Mouse (Mus musculus) neural tube, embryonic 11.5 days (tissue): ENCODE data around the gene Mrps6. TPM values are rescaled to one million over a fixed set of nuclear protein-coding genes. Genes with fewer than 3 reads are reported as not detected.
A peak's percentile ranks its signal among the peaks of the same experiment; 100 is the strongest.

Experiments
- ATAC-seq: fragments of 200-750 bp; cut with Nextera tagmentation; 2 replicates; pipeline ENCODE4 v1.8.0; 2017; ENCODE audit warnings: moderate number of reproducible peaks, mild to moderate bottlenecking, moderate TSS enrichment, moderate library complexity; ENCODE audit not compliant: insufficient read depth, low FRiP score, low TSS enrichment
- DNase-seq: peaks from one replicate; pipeline ENCODE4 v3.0.0-alpha.2; 2015; ENCODE audit warnings: low spot score
- H3K27ac ChIP-seq: fragments of 300-500 bp; sonication (generic); 2 replicates; pipeline ENCODE4 v1.5.1; 2014; ENCODE audit warnings: low read depth, mild to moderate bottlenecking, low read length
- H3K27me3 ChIP-seq: fragments of 300-500 bp; sonication (generic); 2 replicates; pipeline ENCODE4 v1.6.1; 2014; ENCODE audit warnings: mild to moderate bottlenecking, low read length, mixed read lengths; ENCODE audit not compliant: control insufficient read depth, insufficient read depth
- H3K36me3 ChIP-seq: fragments of 300-500 bp; sonication (generic); 2 replicates; pipeline ENCODE4 v1.6.1; 2014; ENCODE audit warnings: mild to moderate bottlenecking, low read length, moderate library complexity, mixed read lengths; ENCODE audit not compliant: control insufficient read depth, insufficient read depth
- H3K4me1 ChIP-seq: fragments of 300-500 bp; sonication (generic); 2 replicates; pipeline ENCODE4 v1.6.1; 2014; ENCODE audit warnings: low read length, mixed read lengths; ENCODE audit not compliant: control insufficient read depth, insufficient read depth
- H3K4me2 ChIP-seq: fragments of 300-500 bp; sonication (generic); 2 replicates; pipeline ENCODE4 v1.6.1; 2014; ENCODE audit warnings: low read depth, mild to moderate bottlenecking, moderate library complexity
- H3K4me3 ChIP-seq: fragments of 300-500 bp; sonication (generic); 2 replicates; pipeline ENCODE4 v1.5.1; 2014; ENCODE audit warnings: low read depth, low read length
- H3K9ac ChIP-seq: fragments of 300-500 bp; sonication (generic); 2 replicates; pipeline ENCODE4 v1.6.1; 2014; ENCODE audit warnings: mild to moderate bottlenecking, low read length
- H3K9me3 ChIP-seq: fragments of 300-500 bp; sonication (generic); 2 replicates; pipeline ENCODE4 v1.6.1; 2016; ENCODE audit warnings: low read length; ENCODE audit not compliant: control insufficient read depth
- WGBS: fragments of 180-500 bp; shearing (Covaris S2); extraction: QIAGEN DNeasy Blood & Tissue Kit; methylation state at CpG from one replicate; pipeline ENCODE4 v1.1.7; 2014; 5-methylcytosine and 5-hydroxymethylcytosine counted together
- polyA plus RNA-seq: library from polyadenylated mRNA; unstranded; fragments of >200 nt; fragmentation: Nextera tagmentation; extraction: Ambion mirVana; gene quantifications from 2 replicates; pipeline ENCODE4 v1.2.1, GENCODE M21; 2014

Gene Mrps6
- polyA plus RNA-seq, 1 experiment from 2014 or later = 127 TPM

DNA sequence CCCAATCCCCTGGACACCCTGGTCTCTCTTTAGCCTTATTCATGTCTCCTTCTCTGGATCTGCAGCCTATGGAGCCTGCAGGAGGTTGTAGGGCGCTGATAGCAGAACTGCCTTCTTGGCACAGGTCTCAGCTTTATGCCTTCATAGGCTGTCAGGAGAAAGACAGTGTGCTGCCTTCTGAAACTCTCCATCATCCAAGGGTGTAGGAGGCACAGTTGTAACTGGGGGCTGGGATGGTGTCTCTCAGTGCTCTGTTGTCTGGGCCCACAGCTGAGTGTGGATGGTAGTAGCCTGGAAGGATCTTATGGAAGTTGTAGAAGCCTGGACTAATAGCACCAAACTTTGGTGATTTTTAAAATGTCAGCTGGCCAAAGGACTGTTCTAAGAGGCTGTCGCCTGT is 46.9 kb downstream of the Mrps6 start:
- Histone ChIP-seq H3K4me2 (no peak overlapping the region), H3K4me1 (no peaks in the 10 kb centered on the region; the same call in 1 of the 2 replicates), H3K27ac (no peak overlapping the region), H3K36me3 (no peaks in the 10 kb centered on the region), H3K9me3 (no peaks in the 10 kb centered on the region), H3K27me3 (no peaks in the 10 kb centered on the region), H3K9ac (no peak overlapping the region), H3K4me3 (no peak overlapping the region)
- DNase-seq (no peak), ATAC-seq (no peak)
- WGBS = 94% methylated on average over 2 of the region's 2 CpGs

DNA sequence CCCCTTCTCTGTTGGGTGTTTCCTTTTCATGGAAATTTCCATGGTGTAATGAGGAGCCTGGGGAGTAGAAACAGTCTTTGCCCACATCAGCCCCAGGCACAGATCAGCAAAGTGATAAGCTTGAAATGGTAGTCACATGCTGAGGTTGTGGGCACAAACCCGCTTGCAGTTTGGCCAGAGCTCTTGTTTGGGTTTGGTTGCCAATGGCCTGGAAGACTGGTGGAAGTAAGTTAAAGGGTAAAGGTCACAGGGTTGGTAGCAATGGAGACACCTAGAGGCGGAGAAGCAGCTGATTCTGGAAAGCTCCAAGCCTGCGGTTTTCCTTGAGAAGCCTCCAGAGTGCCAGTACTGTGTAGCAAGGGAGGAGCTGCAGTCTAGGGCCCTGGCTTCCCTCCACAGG is 47.6 kb downstream of the Mrps6 start:
- no peaks in the 10 kb centered on the region; the same call in 1 of the 2 replicates for H3K4me1 ChIP-seq
- H3K9ac ChIP-seq = no peak overlapping the region
- H3K27ac ChIP-seq = no peak overlapping the region
- no peak overlapping the region for H3K4me3 ChIP-seq
- H3K9me3 ChIP-seq = no peaks in the 10 kb centered on the region
- H3K27me3 ChIP-seq = no peaks in the 10 kb centered on the region
- no peak for DNase-seq
- no peak overlapping the region for H3K4me2 ChIP-seq
- no peak for ATAC-seq
- WGBS = 76% methylated on average over 3 of the region's 3 CpGs
- no peaks in the 10 kb centered on the region for H3K36me3 ChIP-seq

DNA sequence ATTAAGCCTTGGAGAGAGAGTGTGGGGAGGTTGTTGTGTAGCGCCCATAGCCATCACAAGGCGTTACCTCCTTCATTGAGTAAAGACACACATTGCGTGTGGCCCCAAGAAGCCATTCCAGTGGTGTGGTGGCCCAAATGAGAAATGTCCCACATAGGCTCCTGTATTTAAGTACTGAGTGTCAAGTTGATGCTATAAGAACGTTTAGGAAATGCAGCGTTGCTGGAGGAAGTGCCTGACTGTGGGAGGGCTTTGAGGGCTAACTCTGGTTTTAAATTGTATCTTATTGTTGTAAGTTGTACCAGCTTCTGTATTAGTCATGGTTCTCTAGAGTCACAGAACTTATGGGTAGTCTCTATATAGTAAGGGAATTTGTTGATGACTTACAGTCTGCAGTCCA is 49.3 kb downstream of the Mrps6 start:
- no peaks in the 10 kb centered on the region for H3K36me3 ChIP-seq
- H3K4me1 ChIP-seq = no peaks in the 10 kb centered on the region; the same call in 1 of the 2 replicates
- WGBS = 91% methylated on average over 5 of the region's 5 CpGs
- H3K4me3 ChIP-seq = no peak overlapping the region
- no peak overlapping the region for H3K4me2 ChIP-seq
- H3K27ac ChIP-seq = no peak overlapping the region
- no peaks in the 10 kb centered on the region for H3K9me3 ChIP-seq
- no peaks in the 10 kb centered on the region for H3K27me3 ChIP-seq
- DNase-seq (no peak), ATAC-seq (no peak)
- no peak overlapping the region for H3K9ac ChIP-seq

DNA sequence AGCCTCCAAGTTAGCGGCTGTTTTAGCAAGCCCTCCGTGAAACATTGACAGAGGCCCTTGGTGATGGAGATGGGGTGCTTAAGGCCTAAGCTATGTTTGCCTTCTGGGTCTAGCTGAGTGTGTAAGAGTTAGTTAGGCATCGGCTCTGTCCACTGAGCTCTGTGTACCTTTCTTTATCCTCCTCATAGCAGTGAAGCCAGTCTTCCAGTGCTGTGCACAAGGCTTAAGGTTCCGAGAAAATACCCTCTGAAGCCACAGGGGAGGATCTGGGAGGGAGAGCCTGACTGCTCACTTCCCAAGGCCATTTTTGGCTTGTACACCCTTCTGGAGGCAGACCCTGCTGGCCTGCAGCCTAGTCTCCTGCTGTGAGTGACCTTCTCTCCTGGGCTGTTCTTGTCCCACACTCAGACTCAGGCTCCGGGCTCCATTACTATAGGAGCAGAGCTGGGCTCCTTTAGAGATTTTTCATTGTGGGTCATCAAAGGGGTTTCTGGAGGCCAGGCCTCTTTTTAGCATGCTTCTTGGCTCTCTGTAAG is 56.7 kb downstream of the Mrps6 start:
- Histone ChIP-seq H3K27ac (no peak overlapping the region), H3K4me1 (peaks cover 11% of the 10 kb centered on the region), H3K4me2 (no peak overlapping the region), H3K36me3 (no peaks in the 10 kb centered on the region), H3K4me3 (no peak overlapping the region), H3K9me3 (no peaks in the 10 kb centered on the region), H3K27me3 (no peaks in the 10 kb centered on the region), H3K9ac (no peak overlapping the region)
- ATAC-seq (no peak), DNase-seq (no peak)
- 78% methylated on average over 5 of the region's 5 CpGs for WGBS

DNA sequence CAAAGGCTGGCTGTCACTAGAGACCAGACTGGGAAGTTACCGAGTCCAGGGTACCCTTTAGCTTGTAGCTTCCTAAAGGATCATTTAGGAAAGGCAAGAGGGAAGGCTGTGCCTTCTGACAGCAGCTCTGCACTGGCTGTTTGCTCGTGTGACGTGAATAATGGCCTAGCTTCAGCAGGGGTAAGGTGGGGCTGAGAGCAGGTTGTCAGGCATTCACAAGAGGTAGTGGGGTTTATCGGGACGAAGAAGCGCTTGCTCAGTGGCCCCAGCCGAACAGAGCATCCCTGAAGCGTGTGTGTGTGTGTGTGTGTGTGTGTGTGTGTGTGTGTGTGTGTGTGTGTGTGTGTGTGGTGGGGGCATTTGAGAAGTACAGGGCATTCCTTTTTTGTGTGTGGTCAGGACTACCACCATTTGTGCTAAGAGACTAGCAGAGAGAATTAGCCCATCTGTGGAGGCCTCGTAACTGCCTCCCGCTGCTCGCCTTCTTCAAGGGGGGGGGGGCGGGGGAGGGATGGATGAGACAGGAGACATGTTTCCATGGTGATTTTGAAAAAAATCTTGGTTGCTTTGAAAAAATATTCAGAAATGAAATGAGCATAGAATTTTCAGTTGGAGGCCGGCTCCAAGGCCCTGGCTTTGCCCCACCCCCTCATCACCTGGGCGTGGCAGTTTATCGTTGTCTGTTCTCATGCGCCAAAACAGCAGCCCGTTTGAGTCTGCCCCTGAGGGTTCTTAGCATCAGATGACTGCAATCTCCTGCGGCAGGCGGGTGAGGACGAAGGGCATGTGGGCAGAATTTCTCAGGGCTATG is 57.7 kb downstream of the Mrps6 start:
- no peak for ATAC-seq
- WGBS = 22% methylated on average over 19 of the region's 20 CpGs
- no peak overlapping the region for H3K9ac ChIP-seq
- no peak overlapping the region for H3K27ac ChIP-seq
- H3K9me3 ChIP-seq = no peaks in the 10 kb centered on the region
- H3K4me2 ChIP-seq = peak overlapping the region; percentile 26; the same call in 1 of the 2 replicates
- H3K4me1 ChIP-seq = peaks cover 11% of the 10 kb centered on the region
- H3K27me3 ChIP-seq = no peaks in the 10 kb centered on the region
- H3K36me3 ChIP-seq = no peaks in the 10 kb centered on the region
- peak; percentile 49 for DNase-seq
- no peak overlapping the region for H3K4me3 ChIP-seq

DNA sequence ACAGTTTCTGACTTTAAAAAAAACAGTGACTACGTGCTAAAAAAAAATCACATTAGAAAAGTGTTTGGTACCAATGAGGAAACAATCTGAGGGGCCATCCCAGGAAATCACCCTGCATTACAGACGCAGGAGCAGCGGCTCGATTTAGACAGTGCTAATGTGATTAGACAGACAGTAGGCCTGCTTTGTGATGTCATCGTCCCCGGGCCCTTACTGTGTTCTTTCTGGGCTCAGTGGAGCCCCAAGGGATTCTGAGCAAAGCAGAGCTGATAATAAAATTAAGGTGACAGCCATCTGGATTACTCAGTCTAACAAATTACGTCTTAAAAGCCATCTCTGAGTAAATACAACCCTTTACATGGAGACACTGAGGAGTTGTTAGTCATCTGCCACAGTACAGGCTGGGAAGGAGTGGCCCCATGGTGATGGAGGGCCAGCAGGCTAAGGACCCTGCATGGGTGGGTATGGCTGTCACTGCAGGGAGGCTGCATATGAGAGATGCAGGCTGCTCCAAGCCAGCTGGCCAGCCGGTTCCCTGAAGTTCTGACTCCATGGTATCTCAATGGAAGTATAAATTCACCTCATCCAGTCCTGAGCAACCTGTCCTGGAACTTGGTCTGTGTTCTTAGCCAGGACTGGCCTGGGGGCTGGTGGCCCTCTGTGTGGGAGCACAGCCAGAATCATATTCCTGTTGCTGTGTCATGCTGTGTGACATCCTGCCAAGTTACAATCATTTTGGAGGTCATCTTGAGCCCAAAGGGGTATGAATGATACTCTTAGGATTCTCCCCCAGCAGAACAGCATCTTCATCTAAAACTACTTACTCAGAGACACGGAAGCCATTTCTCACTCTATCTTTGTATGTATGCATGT is 59.5 kb downstream of the Mrps6 start:
- Histone ChIP-seq H3K4me2 (no peak overlapping the region), H3K4me1 (peaks cover 11% of the 10 kb centered on the region), H3K27me3 (no peaks in the 10 kb centered on the region), H3K36me3 (no peaks in the 10 kb centered on the region), H3K9me3 (no peaks in the 10 kb centered on the region), H3K27ac (no peak overlapping the region), H3K9ac (no peak overlapping the region), H3K4me3 (no peak overlapping the region)
- WGBS = 71% methylated on average over 9 of the region's 9 CpGs
- ATAC-seq (no peak), DNase-seq (no peak)

GRCm38 (mm10) chr16:92119013-92119515 is 61.0 kb downstream of the Mrps6 start:
- H3K4me1 ChIP-seq = peaks cover 11% of the 10 kb centered on the region
- H3K9me3 ChIP-seq = no peaks in the 10 kb centered on the region
- H3K27me3 ChIP-seq = no peaks in the 10 kb centered on the region
- no peak overlapping the region for H3K4me2 ChIP-seq
- no peak overlapping the region for H3K4me3 ChIP-seq
- no peak overlapping the region for H3K9ac ChIP-seq
- WGBS = 57% methylated on average over 13 of the region's 13 CpGs
- ATAC-seq = no peak
- no peak for DNase-seq
- no peak overlapping the region for H3K27ac ChIP-seq
- no peaks in the 10 kb centered on the region for H3K36me3 ChIP-seq

GRCm38 (mm10) chr16:92120899-92121531 is 62.9 kb downstream of the Mrps6 start:
- no peaks in the 10 kb centered on the region for H3K27me3 ChIP-seq
- H3K36me3 ChIP-seq = no peaks in the 10 kb centered on the region
- H3K9me3 ChIP-seq = peaks cover 5% of the 10 kb centered on the region; the same call in 1 of the 2 replicates
- H3K4me1 ChIP-seq = peaks cover 6% of the 10 kb centered on the region; the same call in 1 of the 2 replicates
- H3K9ac ChIP-seq = no peak overlapping the region
- H3K4me3 ChIP-seq = no peak overlapping the region
- 63% methylated on average over 17 of the region's 17 CpGs for whole genome bisulfite sequencing
- no peak overlapping the region for H3K4me2 ChIP-seq
- no peak for ATAC-seq
- no peak for DNase-seq
- H3K27ac ChIP-seq = no peak overlapping the region
